Mouse (Mus musculus) kidney, postnatal 10 days (tissue): Measurements from ENCODE around the gene Zc3h6.
"Not testable (repeated sequence)": the region's sequence is repeated elsewhere in the genome, so short reads cannot be mapped to it uniquely, and the experiment has no call there.

ENCODE experiments used
- DNase-seq: peaks from one replicate; pipeline ENCODE4 v3.0.0; 2021; ENCODE audit warnings: mixed read lengths

Gene Zc3h6

GRCm38 (mm10) chr2:128966641-128967580 is at the start of gene Zc3h6:
Zc3h6 (plus strand) TSS chr2:128967402.
- peak; percentile 99 for DNase-seq

- DNase-seq = no peak
Observed at GRCm38 (mm10) chr2:128924799-128925198, 42.4 kb upstream of the Zc3h6 start.

- DNase-seq = no peak
Observed at GRCm38 (mm10) chr2:128928446-128928845, 38.8 kb upstream of the Zc3h6 start.

- DNase-seq = no peak
Observed at GRCm38 (mm10) chr2:128930704-128931103, 36.5 kb upstream of the Zc3h6 start.

GRCm38 (mm10) chr2:128936256-128936655 is 30.9 kb upstream of the Zc3h6 start:
- no peak for DNase-seq

GRCm38 (mm10) chr2:128943538-128944528 is 23.4 kb upstream of the Zc3h6 start, which contains the start of gene Zc3h8:
Zc3h8 (minus strand) TSS chr2:128944077.
- peak; percentile 98 for DNase-seq

GRCm38 (mm10) chr2:128947962-128948588 is 19.1 kb upstream of the Zc3h6 start:
- DNase-seq = peak; percentile 30

- DNase-seq = peak; percentile 28
Observed at GRCm38 (mm10) chr2:128954186-128954585, 13.0 kb upstream of the Zc3h6 start.

- DNase-seq = peak; percentile 14
Observed at GRCm38 (mm10) chr2:128965505-128966105, 1.6 kb upstream of the Zc3h6 start.

- no peak for DNase-seq
Observed at GRCm38 (mm10) chr2:128966236-128966635, 966 bp upstream of the Zc3h6 start.

- peak; percentile 90 for DNase-seq
Observed at GRCm38 (mm10) chr2:128967661-128968441, 649 bp downstream of the Zc3h6 start, which contains the start of gene Gm10762. Gm10762 (minus strand) TSS chr2:128967725.

- DNase-seq = no peak
Observed at GRCm38 (mm10) chr2:128968475-128969083, 1.4 kb downstream of the Zc3h6 start.

GRCm38 (mm10) chr2:128972301-128972700 is 5.1 kb downstream of the Zc3h6 start:
- no peak for DNase-seq

- DNase-seq = no peak
Observed at GRCm38 (mm10) chr2:128975572-128975971, 8.4 kb downstream of the Zc3h6 start.

GRCm38 (mm10) chr2:128984746-128985145 is 17.5 kb downstream of the Zc3h6 start:
- DNase-seq = no peak

- no peak for DNase-seq
Observed at GRCm38 (mm10) chr2:129004872-129005271, 37.7 kb downstream of the Zc3h6 start.

GRCm38 (mm10) chr2:129006194-129006749 is 39.1 kb downstream of the Zc3h6 start:
- DNase-seq = no peak

GRCm38 (mm10) chr2:129008867-129009266 is 41.7 kb downstream of the Zc3h6 start:
- DNase-seq = not testable (repeated sequence)

- DNase-seq = no peak
Observed at GRCm38 (mm10) chr2:129020106-129020505, 52.9 kb downstream of the Zc3h6 start.

- DNase-seq = no peak
Observed at GRCm38 (mm10) chr2:129024820-129025219, 57.6 kb downstream of the Zc3h6 start.
